Mouse (Mus musculus): ENCODE data around the gene Nek9. TPM values are rescaled to one million over a fixed set of nuclear protein-coding genes. Genes with fewer than 3 reads are reported as not detected.

Nek9 gene
- polyA plus RNA-seq, 1 experiment = 11.1 TPM

DNA sequence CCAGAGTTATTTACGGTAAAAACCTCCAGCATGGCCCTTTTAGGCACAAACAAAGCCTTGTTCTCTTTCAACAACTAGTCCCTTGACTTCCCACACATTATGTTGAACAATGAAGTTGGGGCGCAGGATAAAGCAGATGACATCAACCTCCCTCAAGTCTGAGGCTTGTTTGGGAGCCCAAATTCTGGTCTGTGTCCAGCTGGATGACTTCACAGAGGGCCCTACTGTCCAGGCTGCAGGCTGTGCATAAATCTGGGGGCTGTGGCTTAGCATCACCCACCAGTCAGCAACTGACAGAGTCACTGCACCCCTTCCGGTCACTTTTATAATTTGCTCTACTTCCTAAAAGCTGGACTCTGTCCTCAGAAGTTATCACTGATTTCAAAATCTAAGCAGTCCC, 27.1 kb upstream of the Nek9 start:
- Histone ChIP-seq H3K27ac (ENCODE audit: insufficient read depth, low read depth, low read length) (no peak overlapping the region), H3K27me3 (ENCODE audit: control insufficient read depth, insufficient read depth, low read length) (no peaks in the 10 kb centered on the region), H3K4me1 (ENCODE audit: control insufficient read depth, insufficient read depth, insufficient read length, low read length) (peaks cover 11% of the 10 kb centered on the region), H3K4me3 (ENCODE audit: low read depth, low read length) (no peak overlapping the region), H3K36me3 (ENCODE audit: control insufficient read depth, insufficient read depth, low read length) (no peaks in the 10 kb centered on the region)
- TF ChIP-seq CTCF (IDR thresholded peaks at IDR 0.05; ENCODE audit: extremely low read depth, insufficient read length, insufficient replicate concordance, low read depth, low read length) = no peak
- TF ChIP-seq POLR2A (IDR thresholded peaks at IDR 0.05; ENCODE audit: low read depth, low read length) = no peak
- 70% methylated on average over 3 of the region's 3 CpGs for WGBS

- TF ChIP-seq CTCF (IDR thresholded peaks at IDR 0.05; ENCODE audit: extremely low read depth, insufficient read length, insufficient replicate concordance, low read depth, low read length) (no peak), POLR2A (IDR thresholded peaks at IDR 0.05; ENCODE audit: low read depth, low read length) (no peak)
- 34% methylated on average over 4 of the region's 4 CpGs for WGBS
- Histone ChIP-seq H3K27ac (ENCODE audit: insufficient read depth, low read depth, low read length) (no peak overlapping the region), H3K4me1 (ENCODE audit: control insufficient read depth, insufficient read depth, insufficient read length, low read length) (peaks cover 14% of the 10 kb centered on the region), H3K4me3 (ENCODE audit: low read depth, low read length) (no peak overlapping the region), H3K27me3 (ENCODE audit: control insufficient read depth, insufficient read depth, low read length) (no peaks in the 10 kb centered on the region), H3K36me3 (ENCODE audit: control insufficient read depth, insufficient read depth, low read length) (no peaks in the 10 kb centered on the region)
These were observed 23.3 kb upstream of the Nek9 start for GRCm38 (mm10) chr12:85362510-85362909.

DNA sequence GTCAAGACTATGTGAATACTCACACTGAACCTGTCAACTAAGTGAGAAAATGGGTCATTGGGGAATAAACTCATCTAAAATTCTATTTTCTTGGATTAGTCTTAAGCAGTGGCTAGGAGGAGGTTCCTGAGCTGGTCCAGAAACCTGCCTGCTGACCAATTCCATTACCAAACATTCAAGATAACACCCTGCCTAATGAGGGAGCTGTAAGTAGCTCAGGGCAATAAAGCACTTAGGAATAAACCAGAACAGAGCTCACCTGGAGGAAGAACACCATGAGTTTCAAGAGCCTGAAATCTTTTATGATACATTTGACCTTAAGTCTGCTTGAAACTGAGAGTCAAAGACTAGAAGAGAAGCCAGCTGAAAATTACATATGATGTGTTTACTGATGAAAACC, 22.4 kb upstream of the Nek9 start:
- Histone ChIP-seq H3K36me3 (ENCODE audit: control insufficient read depth, insufficient read depth, low read length) (no peaks in the 10 kb centered on the region), H3K27ac (ENCODE audit: insufficient read depth, low read depth, low read length) (peak overlapping the region; percentile 74; the same call in 1 of the 2 replicates), H3K4me3 (ENCODE audit: low read depth, low read length) (no peak overlapping the region), H3K27me3 (ENCODE audit: control insufficient read depth, insufficient read depth, low read length) (no peaks in the 10 kb centered on the region), H3K4me1 (ENCODE audit: control insufficient read depth, insufficient read depth, insufficient read length, low read length) (peaks cover 14% of the 10 kb centered on the region)
- TF ChIP-seq POLR2A (IDR thresholded peaks at IDR 0.05; ENCODE audit: low read depth, low read length) (no peak), CTCF (IDR thresholded peaks at IDR 0.05; ENCODE audit: extremely low read depth, insufficient read length, insufficient replicate concordance, low read depth, low read length) (no peak)

DNA sequence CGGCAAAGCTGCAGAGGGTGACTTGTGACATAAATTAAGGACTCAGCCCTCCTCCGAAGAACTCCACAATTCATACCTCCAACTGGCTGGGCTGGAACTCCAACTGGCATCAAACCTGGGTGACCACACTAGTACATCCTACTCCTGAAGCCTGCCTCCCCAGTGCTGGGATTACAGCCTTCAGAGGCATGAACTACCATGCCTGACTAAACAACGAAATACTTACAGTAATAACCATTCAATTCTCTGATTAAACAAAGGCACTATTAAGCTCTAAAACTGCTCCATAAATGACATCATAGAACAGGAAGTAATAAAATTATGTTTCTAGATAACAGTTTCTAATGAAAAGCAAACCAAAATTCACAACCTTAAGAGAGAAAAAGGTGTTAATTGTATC, 22.0 kb upstream of the Nek9 start:
- no peaks in the 10 kb centered on the region for H3K27me3 ChIP-seq (ENCODE audit: control insufficient read depth, insufficient read depth, low read length)
- TF ChIP-seq CTCF (IDR thresholded peaks at IDR 0.05; ENCODE audit: extremely low read depth, insufficient read length, insufficient replicate concordance, low read depth, low read length) (no peak), POLR2A (IDR thresholded peaks at IDR 0.05; ENCODE audit: low read depth, low read length) (no peak)
- 26% methylated on average over 3 of the region's 3 CpGs for WGBS
- peaks cover 12% of the 10 kb centered on the region for H3K4me1 ChIP-seq (ENCODE audit: control insufficient read depth, insufficient read depth, insufficient read length, low read length)
- H3K27ac ChIP-seq (ENCODE audit: insufficient read depth, low read depth, low read length) = peak overlapping the region; percentile 67
- no peaks in the 10 kb centered on the region for H3K36me3 ChIP-seq (ENCODE audit: control insufficient read depth, insufficient read depth, low read length)
- no peak overlapping the region for H3K4me3 ChIP-seq (ENCODE audit: low read depth, low read length)

DNA sequence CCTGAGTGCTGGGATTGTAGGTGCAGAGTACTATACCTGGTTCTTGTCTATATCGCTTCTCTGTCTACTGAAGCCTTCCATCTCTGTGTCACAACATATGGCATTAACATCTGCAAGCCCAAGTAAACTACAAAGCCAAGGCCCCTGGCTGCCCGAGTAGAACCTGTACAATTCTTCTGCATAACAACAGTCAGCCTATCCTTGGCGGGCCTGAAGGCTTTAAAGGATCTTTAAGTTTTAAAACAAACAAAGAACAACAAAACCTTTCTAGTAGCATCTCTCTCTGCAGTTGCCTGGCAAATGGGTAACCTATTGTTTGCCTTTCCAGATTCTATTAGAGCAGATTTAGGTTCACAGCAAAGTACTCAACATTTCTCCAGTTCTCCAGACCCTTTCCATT, 14.9 kb upstream of the Nek9 start:
- no peak overlapping the region for H3K4me3 ChIP-seq (ENCODE audit: low read depth, low read length)
- H3K4me1 ChIP-seq (ENCODE audit: control insufficient read depth, insufficient read depth, insufficient read length, low read length) = no peaks in the 10 kb centered on the region
- TF ChIP-seq POLR2A (IDR thresholded peaks at IDR 0.05; ENCODE audit: low read depth, low read length) = no peak
- TF ChIP-seq CTCF (IDR thresholded peaks at IDR 0.05; ENCODE audit: extremely low read depth, insufficient read length, insufficient replicate concordance, low read depth, low read length) = no peak
- H3K27me3 ChIP-seq (ENCODE audit: control insufficient read depth, insufficient read depth, low read length) = no peaks in the 10 kb centered on the region
- H3K36me3 ChIP-seq (ENCODE audit: control insufficient read depth, insufficient read depth, low read length) = peaks cover 32% of the 10 kb centered on the region
- no peak overlapping the region for H3K27ac ChIP-seq (ENCODE audit: insufficient read depth, low read depth, low read length)
- WGBS = 92% methylated on average over 3 of the region's 3 CpGs

GRCm38 (mm10) chr12:85350407-85351232, 11.5 kb upstream of the Nek9 start:
- 74% methylated on average over 10 of the region's 10 CpGs for WGBS
- Histone ChIP-seq H3K27ac (ENCODE audit: insufficient read depth, low read depth, low read length) (peak overlapping the region; percentile 6; the same call in 1 of the 2 replicates), H3K36me3 (ENCODE audit: control insufficient read depth, insufficient read depth, low read length) (peaks cover 42% of the 10 kb centered on the region), H3K4me3 (ENCODE audit: low read depth, low read length) (no peak overlapping the region), H3K4me1 (ENCODE audit: control insufficient read depth, insufficient read depth, insufficient read length, low read length) (no peaks in the 10 kb centered on the region), H3K27me3 (ENCODE audit: control insufficient read depth, insufficient read depth, low read length) (no peaks in the 10 kb centered on the region)
- TF ChIP-seq CTCF (IDR thresholded peaks at IDR 0.05; ENCODE audit: extremely low read depth, insufficient read length, insufficient replicate concordance, low read depth, low read length) = no peak
- TF ChIP-seq POLR2A (IDR thresholded peaks at IDR 0.05; ENCODE audit: low read depth, low read length) = no peak

- Histone ChIP-seq H3K4me3 (ENCODE audit: low read depth, low read length) (no peak overlapping the region), H3K4me1 (ENCODE audit: control insufficient read depth, insufficient read depth, insufficient read length, low read length) (no peaks in the 10 kb centered on the region), H3K27me3 (ENCODE audit: control insufficient read depth, insufficient read depth, low read length) (no peaks in the 10 kb centered on the region), H3K36me3 (ENCODE audit: control insufficient read depth, insufficient read depth, low read length) (peaks cover 39% of the 10 kb centered on the region), H3K27ac (ENCODE audit: insufficient read depth, low read depth, low read length) (peak overlapping the region; percentile 32)
- WGBS = 75% methylated on average over 6 of the region's 6 CpGs
- no peak for TF ChIP-seq CTCF (IDR thresholded peaks at IDR 0.05; ENCODE audit: extremely low read depth, insufficient read length, insufficient replicate concordance, low read depth, low read length)
- TF ChIP-seq POLR2A (IDR thresholded peaks at IDR 0.05; ENCODE audit: low read depth, low read length) = no peak
These were observed 9.2 kb upstream of the Nek9 start for GRCm38 (mm10) chr12:85348338-85348737.
